Mouse (Mus musculus) adrenal gland, adult 8-10 months (tissue): Measurements from ENCODE around the gene Ywhae. TPM values are rescaled to one million over a fixed set of nuclear protein-coding genes. Genes with fewer than 3 reads are reported as not detected.
A peak's percentile ranks its signal among the peaks of the same experiment; 100 is the strongest.
"Not testable (repeated sequence)": the region's sequence is repeated elsewhere in the genome, so short reads cannot be mapped to it uniquely, and the experiment has no call there.

Experiments used
- DNase-seq: peaks from one replicate; pipeline ENCODE4 v3.0.0; 2022
- total RNA-seq, 4 experiments: library from RNA; stranded (reverse); gene quantifications; 2 replicates each; pipeline ENCODE4 v1.2.4; 2022

Gene Ywhae
- total RNA-seq: 100 to 1,000 TPM; 600 to 760 (median 717) TPM

GRCm38 (mm10) chr11:75732434-75733226, at the start of gene Ywhae:
Ywhae (plus strand) TSS chr11:75732869.
- peak; percentile 86 for DNase-seq

GRCm38 (mm10) chr11:75684462-75684861, 48.2 kb upstream of the Ywhae start:
- DNase-seq: no peak

GRCm38 (mm10) chr11:75684956-75685355, 47.7 kb upstream of the Ywhae start:
- no peak for DNase-seq

- no peak for DNase-seq
Observed at GRCm38 (mm10) chr11:75687343-75687993, 45.2 kb upstream of the Ywhae start.

GRCm38 (mm10) chr11:75688132-75688531, 44.5 kb upstream of the Ywhae start:
- DNase-seq: no peak

GRCm38 (mm10) chr11:75689977-75690376, 42.7 kb upstream of the Ywhae start:
- no peak for DNase-seq

- DNase-seq: no peak
Observed at GRCm38 (mm10) chr11:75691047-75691446, 41.6 kb upstream of the Ywhae start.

- DNase-seq: no peak
Observed at GRCm38 (mm10) chr11:75693570-75693969, 39.1 kb upstream of the Ywhae start.

- DNase-seq: not testable (repeated sequence)
Observed at GRCm38 (mm10) chr11:75697464-75697863, 35.2 kb upstream of the Ywhae start.

- DNase-seq: no peak
Observed at GRCm38 (mm10) chr11:75700557-75700956, 32.1 kb upstream of the Ywhae start.

- no peak for DNase-seq
Observed at GRCm38 (mm10) chr11:75702761-75703160, 29.9 kb upstream of the Ywhae start.

- DNase-seq: no peak
Observed at GRCm38 (mm10) chr11:75703748-75704147, 28.9 kb upstream of the Ywhae start.

- DNase-seq: no peak
Observed at GRCm38 (mm10) chr11:75713949-75714348, 18.7 kb upstream of the Ywhae start.

- no peak for DNase-seq
Observed at GRCm38 (mm10) chr11:75715556-75715955, 17.1 kb upstream of the Ywhae start.

- DNase-seq: no peak
Observed at GRCm38 (mm10) chr11:75716661-75717325, 15.9 kb upstream of the Ywhae start.

- DNase-seq: no peak
Observed at GRCm38 (mm10) chr11:75722339-75722738, 10.3 kb upstream of the Ywhae start.

GRCm38 (mm10) chr11:75727168-75727567, 5.5 kb upstream of the Ywhae start:
- DNase-seq: no peak

- not testable (repeated sequence) for DNase-seq
Observed at GRCm38 (mm10) chr11:75727659-75728058, 5.0 kb upstream of the Ywhae start.

GRCm38 (mm10) chr11:75733227-75733940, 715 bp downstream of the Ywhae start:
- DNase-seq: peak; percentile 58

- no peak for DNase-seq
Observed at GRCm38 (mm10) chr11:75735462-75736252, 3.0 kb downstream of the Ywhae start.

GRCm38 (mm10) chr11:75736978-75737377, 4.3 kb downstream of the Ywhae start:
- DNase-seq: no peak
